Mouse (Mus musculus): Measurements from ENCODE around the gene Dbf4.

GRCm38 (mm10) chr5:8368328-8368692 is 54.2 kb downstream of the Dbf4 start:
- TF ChIP-seq FLI1 (IDR thresholded peaks at IDR 0.05; ENCODE audit: low read length) (no peak), GATA1 (IDR thresholded peaks at IDR 0.05; ENCODE audit: borderline replicate concordance, low read length) (no peak)
